Mouse (Mus musculus): Measurements from ENCODE around the gene Zfp706. TPM values are rescaled to one million over a fixed set of nuclear protein-coding genes. Genes with fewer than 3 reads are reported as not detected.

The Zfp706 gene
- total and polyA plus RNA-seq, 3 experiments: 52.0 to 384 (median 285) TPM

DNA sequence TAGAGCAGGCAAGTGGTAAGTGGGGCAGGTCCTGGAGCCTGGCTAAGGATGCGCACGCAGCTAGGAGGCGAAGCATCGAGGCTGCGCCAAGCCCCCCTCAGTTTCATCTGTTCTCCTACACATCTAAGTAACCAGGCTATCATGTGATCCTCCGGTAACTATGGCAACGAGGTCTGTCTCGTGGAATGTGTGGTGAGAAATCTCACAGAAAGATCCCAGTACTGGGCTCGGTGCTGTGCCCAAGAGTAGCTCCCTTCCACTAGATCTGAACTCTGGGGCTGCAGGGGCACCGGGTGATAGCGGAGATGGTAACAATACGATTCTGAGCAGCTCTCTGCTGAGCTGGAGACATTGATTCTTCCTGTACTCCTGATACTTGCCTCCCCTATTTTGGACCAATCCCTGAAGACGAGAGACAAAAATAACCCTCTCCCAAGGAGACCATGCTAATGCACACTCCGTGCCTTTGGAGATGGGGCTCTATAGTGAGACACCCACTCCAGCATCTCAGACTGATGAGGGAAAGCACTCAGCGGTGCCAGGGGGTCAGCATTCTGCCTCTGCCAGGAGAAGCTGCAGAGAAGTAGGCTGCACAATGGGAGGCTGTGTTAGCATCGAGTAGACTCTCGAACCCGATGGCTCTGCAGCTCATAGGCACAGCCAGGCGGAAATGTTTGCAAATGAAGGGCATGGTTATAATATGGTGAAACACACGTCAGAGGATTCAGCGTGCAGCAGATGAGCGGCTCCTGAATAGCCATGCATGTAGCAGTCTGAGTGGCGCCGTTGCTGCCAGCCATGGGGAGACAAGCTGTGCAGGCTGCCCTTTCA lies 40.0 kb downstream of the Zfp706 start:
- dilution Hi-C loops (cut with MboI; ENCODE audit: extremely low pct_ligation_motif_present, extremely low pct_unique_long_range_greater_than_20kb, low sequenced_read_pairs) (no loop called here), in situ Hi-C loops (cut with MboI; ENCODE audit: low pct_ligation_motif_present, low pct_unique_long_range_greater_than_20kb, low sequenced_read_pairs) (loop anchor here (5.0 kb wide), 1 partner anchor 35 kb away; no protein-coding TSS in a partner anchor)
- H3K36me3 ChIP-seq (replicated peaks in 1 of 2; ENCODE audit: control insufficient read depth in 1 of 2, insufficient read depth in 1 of 2, low read length in 1 of 2): no peaks in the 10 kb centered on the region
- TF ChIP-seq USF1 (IDR thresholded peaks at IDR 0.05; ENCODE audit: low read depth, low read length) (no peak), MYC (IDR thresholded peaks at IDR 0.05; ENCODE audit: low read depth, low read length) (no peak), UBTF (IDR thresholded peaks at IDR 0.05; ENCODE audit: low read depth, low read length) (no peak), KAT2A (IDR thresholded peaks at IDR 0.05; ENCODE audit: insufficient replicate concordance, low read length) (no peak)
- H3K27me3 ChIP-seq (replicated peaks): no peaks in the 10 kb centered on the region
- no peak overlapping the region for H3K4me3 ChIP-seq (replicated peaks in 1 of 3; ENCODE audit: low read depth in 2 of 3, low read length in 2 of 3, poor library complexity in 1 of 3)
- H3K27ac ChIP-seq (ENCODE audit: insufficient read depth, low read depth): no peak overlapping the region
- peaks cover 7% of the 10 kb centered on the region for H3K9me3 ChIP-seq (replicated peaks; ENCODE audit: low read length)
- no peak overlapping the region for H3K9ac ChIP-seq (ENCODE audit: insufficient read depth, low read depth)
- no peaks in the 10 kb centered on the region for H3K79me2 ChIP-seq (replicated peaks; ENCODE audit: control insufficient read depth, extremely low read depth, insufficient read depth, poor library complexity, severe bottlenecking)
- H3K4me1 ChIP-seq (ENCODE audit: control insufficient read depth in 1 of 2, insufficient read depth in 2 of 2): peaks cover 3 to 30% of the 10 kb centered on the region in 2 experiments; a peak in 2 of 4 replicates
- no peak for DNase-seq (ENCODE audit: extremely low read depth)
- no peak overlapping the region for H3K4me2 ChIP-seq (ENCODE audit: insufficient read depth, low read depth, poor library complexity, severe bottlenecking)

DNA sequence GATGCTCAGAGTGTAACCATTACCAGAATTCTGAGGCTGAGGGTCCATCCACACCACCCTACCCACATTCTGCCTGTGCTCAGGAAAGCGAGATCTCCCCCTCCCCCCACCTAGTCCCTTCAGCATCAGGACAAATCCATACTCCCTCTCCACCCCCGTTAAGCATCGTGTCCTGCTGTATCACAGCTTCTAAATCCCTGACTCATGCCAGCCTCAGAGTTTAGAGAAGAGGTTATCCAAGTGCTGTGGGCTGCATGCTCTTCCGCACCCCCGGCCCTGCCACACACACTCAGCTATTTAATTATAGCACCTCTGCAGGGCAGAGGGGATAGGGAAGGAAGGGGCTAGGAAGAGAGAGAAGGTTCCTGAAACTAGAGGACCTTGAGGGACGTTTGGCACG lies 40.6 kb downstream of the Zfp706 start:
- no peak overlapping the region for H3K4me3 ChIP-seq (replicated peaks in 1 of 3; ENCODE audit: low read depth in 2 of 3, low read length in 2 of 3, poor library complexity in 1 of 3)
- H3K36me3 ChIP-seq (replicated peaks in 1 of 2; ENCODE audit: control insufficient read depth in 1 of 2, insufficient read depth in 1 of 2, low read length in 1 of 2): no peaks in the 10 kb centered on the region
- peaks cover 7% of the 10 kb centered on the region for H3K9me3 ChIP-seq (replicated peaks; ENCODE audit: low read length)
- no peak overlapping the region for H3K27ac ChIP-seq (ENCODE audit: insufficient read depth, low read depth)
- H3K4me2 ChIP-seq (ENCODE audit: insufficient read depth, low read depth, poor library complexity, severe bottlenecking): no peak overlapping the region
- no peak overlapping the region for H3K9ac ChIP-seq (ENCODE audit: insufficient read depth, low read depth)
- in situ Hi-C loops (cut with MboI; ENCODE audit: low pct_ligation_motif_present, low pct_unique_long_range_greater_than_20kb, low sequenced_read_pairs): loop anchor here (5.0 kb wide), 1 partner anchor 35 kb away; no protein-coding TSS in a partner anchor
- peaks cover 3 to 31% of the 10 kb centered on the region in 2 experiments; a peak in 2 of 4 replicates for H3K4me1 ChIP-seq (ENCODE audit: control insufficient read depth in 1 of 2, insufficient read depth in 2 of 2)
- TF ChIP-seq JUN (IDR thresholded peaks at IDR 0.05; ENCODE audit: insufficient read depth, low read depth, low read length): no peak
- no peak for TF ChIP-seq TBP (conservative IDR thresholded peaks at IDR 0.05; ENCODE audit: low read depth, low read length)
- no peak for TF ChIP-seq NELFE (IDR thresholded peaks at IDR 0.05; ENCODE audit: low read depth, low read length)
- TF ChIP-seq SIN3A (IDR thresholded peaks at IDR 0.05; ENCODE audit: low read length): no peak
- no peak for TF ChIP-seq ZKSCAN1 (IDR thresholded peaks at IDR 0.05; ENCODE audit: borderline replicate concordance, low read depth, low read length)
- no peak for TF ChIP-seq MEF2A (IDR thresholded peaks at IDR 0.05; ENCODE audit: borderline replicate concordance, low read depth, low read length)
- TF ChIP-seq IRF4 (IDR thresholded peaks at IDR 0.05; ENCODE audit: low read depth, low read length): no peak
- no peak for TF ChIP-seq MAZ (IDR thresholded peaks at IDR 0.05; ENCODE audit: low read depth, low read length)
- no peaks in the 10 kb centered on the region for H3K79me2 ChIP-seq (replicated peaks; ENCODE audit: control insufficient read depth, extremely low read depth, insufficient read depth, poor library complexity, severe bottlenecking)
- H3K27me3 ChIP-seq (replicated peaks): no peaks in the 10 kb centered on the region
- DNase-seq (ENCODE audit: extremely low read depth): no peak
- dilution Hi-C loops (cut with MboI; ENCODE audit: extremely low pct_ligation_motif_present, extremely low pct_unique_long_range_greater_than_20kb, low sequenced_read_pairs): no loop called here
